ENCODE assay signal across 10 mouse cellular contexts in genomic region chr12:5494657-5495512, GRCm38 (mm10).
DNase-seq lines count a peak whose midpoint lies in the region; ATAC-seq lines count a peak whose summit lies in the region.
"Had no signal": no experiment of that assay in that cellular context is flagged by ENCODE, and none has a peak within 500 bp of the region (broad histone marks: within the 10 kb centered on the region; RNA-seq: fewer than 3 reads in every experiment).

No protein-coding gene starts in this region.

- peak; percentile 17 for DNase-seq in embryo, embryonic 10 days (ENCODE audit: low spot score)
- no peak for DNase-seq in embryo, embryonic 9.5 days (ENCODE audit: extremely low spot score)
- peak; percentile 4 to 13 for DNase-seq in kidney, postnatal 4 days
- no peak for DNase-seq in kidney, adult 9 months
- peak; percentile 30 for DNase-seq in neural tube, embryonic 11.5 days (ENCODE audit: low spot score)
- DNase-seq in spleen, postnatal 4 days (ENCODE audit: low spot score in 2 of 2), result no peak

- 0 out of 2 replicates have a peak, but pooled peaks have one; percentile 26 for ATAC-seq in forebrain, embryonic 16.5 days
- ATAC-seq in neural tube, embryonic 11.5 days (ENCODE audit: insufficient read depth, low FRiP score, low TSS enrichment), result no peak
- ATAC-seq in erythroblast, adult 5-6 weeks (replicated peaks; ENCODE audit: low FRiP score, poor library complexity, severe bottlenecking), result no peak

- 40% methylated on average over 7 of the region's 7 CpGs for WGBS in forebrain, embryonic 16.5 days
- 66% methylated on average over 7 of the region's 7 CpGs for WGBS in neural tube, embryonic 11.5 days

- no peak overlapping the region for H3K4me3 ChIP-seq in forebrain, embryonic 16.5 days (replicated peaks; ENCODE audit: low read length)
- H3K4me3 ChIP-seq in neural tube, embryonic 11.5 days (ENCODE audit: low read depth, low read length), result no peak overlapping the region
- H3K4me3 ChIP-seq: erythroblast, embryonic 14.5 days; heart, embryonic 15.5 days had no signal

- no peak overlapping the region for H3K9ac ChIP-seq in forebrain, embryonic 16.5 days (replicated peaks; ENCODE audit: low read depth, low read length)
- no peak overlapping the region for H3K9ac ChIP-seq in neural tube, embryonic 11.5 days (ENCODE audit: low read length)
- H3K9ac ChIP-seq: heart, embryonic 15.5 days had no signal

- H3K27ac ChIP-seq in forebrain, embryonic 16.5 days (ENCODE audit: low read length), result no peak overlapping the region
- no peak overlapping the region for H3K27ac ChIP-seq in neural tube, embryonic 11.5 days (ENCODE audit: low read depth, low read length)
- H3K27ac ChIP-seq: heart, embryonic 15.5 days had no signal

- no peaks in the 10 kb centered on the region for H3K9me3 ChIP-seq in forebrain, embryonic 16.5 days (ENCODE audit: control insufficient read depth, low read length)
- no peaks in the 10 kb centered on the region for H3K9me3 ChIP-seq in neural tube, embryonic 11.5 days (ENCODE audit: control insufficient read depth, low read length)
- H3K9me3 ChIP-seq: heart, embryonic 15.5 days had no signal

- peaks cover 4% of the 10 kb centered on the region; the same call in 1 of the 2 replicates for H3K4me1 ChIP-seq in forebrain, embryonic 16.5 days (replicated peaks; ENCODE audit: control insufficient read depth, insufficient read depth, low read length)
- H3K4me1 ChIP-seq in neural tube, embryonic 11.5 days (ENCODE audit: control insufficient read depth, insufficient read depth, low read length), result no peaks in the 10 kb centered on the region
- H3K4me1 ChIP-seq: heart, embryonic 15.5 days had no signal

- no peaks in the 10 kb centered on the region for H3K27me3 ChIP-seq in forebrain, embryonic 16.5 days (replicated peaks; ENCODE audit: control insufficient read depth, insufficient read depth, low read length)
- H3K27me3 ChIP-seq in neural tube, embryonic 11.5 days (ENCODE audit: control insufficient read depth, insufficient read depth, low read length), result no peaks in the 10 kb centered on the region
- H3K27me3 ChIP-seq: heart, embryonic 15.5 days had no signal

- no peak overlapping the region for H3K4me2 ChIP-seq in forebrain, embryonic 16.5 days (ENCODE audit: low read length)
- no peak overlapping the region for H3K4me2 ChIP-seq in neural tube, embryonic 11.5 days (ENCODE audit: low read depth)
- H3K4me2 ChIP-seq: heart, embryonic 15.5 days had no signal

- no peaks in the 10 kb centered on the region for H3K36me3 ChIP-seq in forebrain, embryonic 16.5 days (ENCODE audit: control insufficient read depth, insufficient read depth)
- no peaks in the 10 kb centered on the region for H3K36me3 ChIP-seq in neural tube, embryonic 11.5 days (ENCODE audit: control insufficient read depth, insufficient read depth, low read length)
- H3K36me3 ChIP-seq: heart, embryonic 15.5 days had no signal

Comparison
In these comparisons a context has a peak if more than half of its experiments do, and no peak if none do; other contexts are left out.
1. DNase-seq: peak in embryo, embryonic 10 days (single experiment), kidney, postnatal 4 days (2 of 2) and neural tube, embryonic 11.5 days (single experiment); none in embryo, embryonic 9.5 days (single experiment), kidney, adult 9 months (single experiment) and spleen, postnatal 4 days (0 of 2).